Mouse (Mus musculus) bone marrow, adult 2 months (tissue): ENCODE results near the gene Slc13a5. TPM values are rescaled to one million over a fixed set of nuclear protein-coding genes. Genes with fewer than 3 reads are reported as not detected.

Source experiments
- H3K27ac ChIP-seq: fragments of 200-500 bp; 2 replicates; pipeline ENCODE4 v1.5.1; 2012; ENCODE audit warnings: low read depth, mild to moderate bottlenecking, control low read depth, inconsistent platforms, low read length; ENCODE audit not compliant: control insufficient read depth, poor library complexity, insufficient read depth
- H3K4me1 ChIP-seq: fragments of 200-500 bp; 2 replicates; pipeline ENCODE4 v1.6.1; 2011; ENCODE audit warnings: low read length; ENCODE audit not compliant: control insufficient read depth, insufficient read depth
- H3K4me3 ChIP-seq: fragments of 200-500 bp; replicated peaks from 2 replicates; pipeline ENCODE3; 2011; ENCODE audit warnings: mild to moderate bottlenecking, low read depth, low read length, control low read depth; ENCODE audit not compliant: control insufficient read depth
- CTCF ChIP-seq: fragments of 200-500 bp; IDR thresholded peaks from 2 replicates; pipeline ENCODE4 v1.5.1; 2011; ENCODE audit warnings: low read length, control low read depth; ENCODE audit not compliant: control insufficient read depth, insufficient read depth
- POLR2A ChIP-seq: fragments of 200-500 bp; IDR thresholded peaks from 2 replicates; pipeline ENCODE4 v1.6.1; 2011; ENCODE audit warnings: low read depth, mild to moderate bottlenecking, control low read depth, low read length, borderline replicate concordance; ENCODE audit not compliant: control insufficient read depth
- WGBS: fragments of 180-500 bp; shearing (Covaris S2); methylation state at CpG from one replicate; pipeline ENCODE4 v1.1.7; 2018; 5-methylcytosine and 5-hydroxymethylcytosine counted together
- polyA plus RNA-seq: library from polyadenylated mRNA; stranded (reverse); fragments of >200 nt; gene quantifications from 2 replicates; pipeline ENCODE4 v1.2.4, GENCODE M21; 2011; ENCODE audit warnings: low replicate concordance; ENCODE audit not compliant: missing spikeins, insufficient read depth, insufficient read length

Gene Slc13a5
- polyA plus RNA-seq, result 1.2 TPM in 1 of 2 replicates, not detected in the other

GRCm38 (mm10) chr11:72266960-72267560 lies at the start of gene Slc13a5:
Gene Slc13a5 (minus strand): TSS chr11:72267222.
- H3K4me3 ChIP-seq, result no peak within 1 kb of the TSS
- WGBS, result 7% methylated on average over 36 of the region's 36 CpGs
- no peak within 1 kb of the TSS for H3K27ac ChIP-seq
- TF ChIP-seq POLR2A (no peak), CTCF (no peak)
- H3K4me1 ChIP-seq, result no peaks in the 10 kb centered on the region; the same call in 1 of the 2 replicates

GRCm38 (mm10) chr11:72314151-72314895 lies 47.3 kb upstream of the Slc13a5 start, which contains the start of gene Fbxo39:
Gene Fbxo39 (plus strand): TSS chr11:72314444.
- no peak for TF ChIP-seq POLR2A
- no peak for TF ChIP-seq CTCF
- H3K4me3 ChIP-seq, result no peak within 1 kb of the TSS
- 11% methylated on average over 42 of the region's 42 CpGs for WGBS

GRCm38 (mm10) chr11:72311355-72312001 lies 44.5 kb upstream of the Slc13a5 start:
- H3K4me1 ChIP-seq, result no peaks in the 10 kb centered on the region
- WGBS, result 82% methylated on average over 10 of the region's 10 CpGs
- no peak overlapping the region; the same call in none of the 2 replicates for H3K27ac ChIP-seq
- no peak overlapping the region for H3K4me3 ChIP-seq
- TF ChIP-seq POLR2A, result no peak

More at GRCm38 (mm10) chr11:72314151-72314895, 47.3 kb upstream of the Slc13a5 start, which contains the start of gene Fbxo39:
- Histone ChIP-seq H3K4me1 (no peaks in the 10 kb centered on the region), H3K27ac (no peak within 1 kb of the TSS; the same call in 1 of the 2 replicates)

- 56% methylated on average over 4 of the region's 4 CpGs for WGBS
- TF ChIP-seq POLR2A (no peak), CTCF (no peak)
- Histone ChIP-seq H3K27ac (no peak overlapping the region), H3K4me3 (no peak overlapping the region), H3K4me1 (no peaks in the 10 kb centered on the region)
These were observed 43.5 kb upstream of the Slc13a5 start for GRCm38 (mm10) chr11:72310491-72310890.

GRCm38 (mm10) chr11:72308982-72309381 lies 42.0 kb upstream of the Slc13a5 start:
- H3K4me3 ChIP-seq, result no peak overlapping the region
- 71% methylated on average over 2 of the region's 2 CpGs for WGBS
- TF ChIP-seq CTCF (no peak), POLR2A (no peak)

GRCm38 (mm10) chr11:72307461-72307860 lies 40.4 kb upstream of the Slc13a5 start:
- TF ChIP-seq POLR2A (no peak), CTCF (no peak)
- Histone ChIP-seq H3K4me3 (no peak overlapping the region), H3K27ac (no peak overlapping the region), H3K4me1 (no peaks in the 10 kb centered on the region)
- 89% methylated on average over 5 of the region's 5 CpGs for WGBS

More at GRCm38 (mm10) chr11:72308982-72309381, 42.0 kb upstream of the Slc13a5 start:
- no peak overlapping the region for H3K27ac ChIP-seq
- H3K4me1 ChIP-seq, result no peaks in the 10 kb centered on the region

- TF ChIP-seq CTCF (no peak), POLR2A (no peak)
- H3K4me3 ChIP-seq, result peak overlapping the region; percentile 79
- WGBS, result 50% methylated on average over 7 of the region's 7 CpGs
- no peaks in the 10 kb centered on the region; the same call in 1 of the 2 replicates for H3K4me1 ChIP-seq
- H3K27ac ChIP-seq, result no peak overlapping the region
These were observed 35.2 kb upstream of the Slc13a5 start for GRCm38 (mm10) chr11:72302230-72302629.

GRCm38 (mm10) chr11:72301334-72301733 lies 34.3 kb upstream of the Slc13a5 start, which contains the start of gene Xaf1:
Gene Xaf1 (plus strand): TSS chr11:72301629.
- 0% methylated on average over 6 of the region's 6 CpGs for WGBS
- TF ChIP-seq POLR2A (no peak), CTCF (no peak)
- peak within 1 kb of the TSS; percentile 79 for H3K4me3 ChIP-seq
- no peaks in the 10 kb centered on the region; the same call in 1 of the 2 replicates for H3K4me1 ChIP-seq
- peak within 1 kb of the TSS; percentile 38; the same call in 1 of the 2 replicates for H3K27ac ChIP-seq
